Mouse (Mus musculus) c-Kit-negative CD71-positive TER-119-positive erythroid progenitor cells, embryonic 14.5 days (primary cell): ENCODE results near the gene Mt2.
"Not testable (repeated sequence)": the region's sequence is repeated elsewhere in the genome, so short reads cannot be mapped to it uniquely, and the experiment has no call there.

ENCODE experiments used
- DNase-seq: peaks from one replicate; pipeline ENCODE4 v3.0.0-alpha.2; 2013; ENCODE audit warnings: low read depth, low spot score

Gene Mt2

DNA sequence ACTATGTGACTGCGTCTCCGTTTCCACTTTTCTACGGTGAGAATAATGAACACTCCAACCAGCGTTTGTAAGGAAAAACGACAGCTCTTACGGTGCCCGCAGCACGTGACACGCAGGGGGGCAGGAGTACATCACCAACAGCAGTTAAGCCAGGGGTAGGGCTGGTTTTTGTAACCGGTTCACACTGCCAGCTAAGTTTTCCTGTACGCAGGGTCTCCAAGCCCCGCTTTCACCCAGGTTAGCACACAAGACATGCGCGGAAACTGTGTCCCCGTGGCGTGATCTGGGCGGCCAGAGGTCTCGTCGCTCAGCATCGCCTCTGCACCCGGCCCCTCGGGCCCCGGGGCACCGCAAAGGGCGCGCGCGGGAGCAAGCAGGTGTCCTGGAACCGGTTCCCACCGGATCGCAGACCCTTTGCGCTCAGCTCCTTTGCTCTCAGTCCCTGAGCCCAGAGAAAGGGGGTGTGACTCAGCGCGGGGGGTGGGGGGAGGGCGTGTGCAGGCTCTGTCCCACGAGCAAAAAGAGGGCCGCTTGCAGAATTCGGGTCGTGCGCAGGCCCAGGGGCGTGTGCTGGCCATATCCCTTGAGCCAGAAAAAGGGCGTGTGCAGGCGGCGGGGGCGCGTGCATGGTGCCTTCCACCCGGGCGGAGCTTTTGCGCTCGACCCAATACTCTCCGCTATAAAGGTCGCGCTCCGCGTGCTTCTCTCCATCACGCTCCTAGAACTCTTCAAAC lies at the start of gene Mt2:
Mt2 (plus strand) TSS at position 590 of the 734 bp plus-strand sequence.
- peak; percentile 92 for DNase-seq

GRCm38 (mm10) chr8:94122711-94123468 lies 49.6 kb upstream of the Mt2 start:
- DNase-seq: no peak

GRCm38 (mm10) chr8:94127711-94128110 lies 44.8 kb upstream of the Mt2 start:
- no peak for DNase-seq

GRCm38 (mm10) chr8:94129133-94129789 lies 43.2 kb upstream of the Mt2 start:
- no peak for DNase-seq

DNA sequence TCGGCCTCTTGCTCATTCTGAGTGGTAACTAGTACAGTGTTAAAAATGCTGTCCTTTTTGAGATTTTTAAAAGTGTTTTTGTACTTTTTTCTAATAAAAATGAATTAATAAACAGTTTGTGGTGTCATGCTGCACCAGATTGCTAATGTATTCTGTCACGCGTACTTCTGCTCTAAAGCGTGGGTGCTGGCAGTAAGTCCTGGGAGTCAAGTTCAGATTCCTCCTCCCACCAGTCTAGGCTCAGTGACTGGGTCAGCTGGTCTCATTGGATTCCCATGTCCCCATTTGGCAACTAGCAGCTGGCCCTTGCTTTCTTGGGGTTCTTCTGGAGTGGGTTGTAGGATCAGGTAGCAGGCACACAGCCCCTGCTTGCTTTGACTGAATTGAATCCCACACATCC lies 42.3 kb upstream of the Mt2 start:
- no peak for DNase-seq

- DNase-seq: no peak
These were observed 40.4 kb upstream of the Mt2 start for GRCm38 (mm10) chr8:94132096-94132495.

GRCm38 (mm10) chr8:94134601-94135000 lies 37.9 kb upstream of the Mt2 start:
- not testable (repeated sequence) for DNase-seq

- DNase-seq: no peak
These were observed 36.9 kb upstream of the Mt2 start for GRCm38 (mm10) chr8:94135556-94135955.

- no peak for DNase-seq
These were observed 36.3 kb upstream of the Mt2 start for GRCm38 (mm10) chr8:94136192-94136591.

DNA sequence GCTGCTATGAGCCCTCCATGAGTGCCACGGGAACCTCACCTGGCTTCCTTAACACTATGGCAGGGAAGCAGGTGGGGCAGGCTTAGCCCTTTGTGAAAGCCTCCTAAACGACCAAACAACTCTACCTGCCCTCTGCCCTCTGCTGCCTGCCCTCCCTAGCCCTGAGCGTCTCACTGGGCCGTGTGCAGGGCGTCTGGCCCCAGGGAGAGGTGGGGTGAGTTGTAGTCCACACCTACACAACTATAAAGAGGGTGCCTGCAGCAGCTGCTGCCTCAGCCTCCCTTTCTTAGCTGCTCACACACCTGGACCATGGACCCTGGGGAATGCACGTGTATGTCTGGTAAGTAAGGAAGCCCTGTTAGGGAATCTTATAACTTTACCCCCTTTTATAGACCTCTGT lies 35.5 kb upstream of the Mt2 start, which contains the start of gene Mt4:
Mt4 (plus strand) TSS at position 265 of the 400 bp plus-strand sequence.
- DNase-seq: no peak

DNA sequence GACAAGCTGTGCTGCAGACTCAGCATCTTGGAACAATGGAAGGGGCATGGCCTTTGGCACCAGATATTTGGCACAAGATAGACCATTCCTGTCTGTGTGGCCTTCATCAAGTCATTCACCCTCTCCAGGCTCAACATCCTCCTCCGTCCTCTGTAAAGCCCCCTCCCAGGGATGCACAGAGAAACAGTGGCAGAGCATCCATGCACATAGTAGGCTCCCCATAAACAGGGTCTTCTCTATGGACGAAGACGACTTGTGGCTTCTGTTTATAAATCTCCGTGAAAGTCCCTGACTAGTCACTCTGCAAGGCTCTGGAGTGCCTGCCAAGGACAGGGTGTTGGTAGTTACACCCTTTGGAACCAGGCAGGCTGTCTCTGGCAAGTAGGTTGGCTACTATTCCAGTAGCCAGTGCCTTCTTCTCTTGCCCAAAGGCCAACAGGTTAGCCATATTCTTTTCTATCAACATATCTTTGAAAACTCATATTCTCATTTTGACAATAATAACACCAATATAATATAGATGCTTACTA lies 32.1 kb upstream of the Mt2 start:
- DNase-seq: no peak

DNA sequence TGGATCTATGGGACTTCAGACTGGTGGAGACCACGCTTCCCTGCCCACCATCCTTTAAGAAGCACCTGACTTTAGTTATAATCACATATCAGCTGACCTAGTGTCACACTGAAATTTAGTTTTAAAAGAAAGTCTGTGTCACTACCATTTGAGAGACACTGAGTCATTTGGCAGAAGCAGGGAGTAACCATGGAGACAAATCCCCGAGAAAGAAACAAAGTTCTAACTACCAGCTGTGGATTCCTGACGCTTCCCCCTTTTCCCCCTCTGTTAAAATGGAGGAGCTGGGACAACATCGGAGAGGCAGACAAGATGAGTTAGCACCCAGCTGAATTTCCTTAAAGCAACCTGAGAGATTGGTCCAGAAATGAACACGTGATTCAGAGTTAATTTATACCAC lies 24.2 kb upstream of the Mt2 start:
- no peak for DNase-seq

- DNase-seq: peak; percentile 84
These were observed 21.5 kb upstream of the Mt2 start for GRCm38 (mm10) chr8:94150925-94151324.

- no peak for DNase-seq
These were observed 19.8 kb upstream of the Mt2 start, which contains the start of gene Mt3 for GRCm38 (mm10) chr8:94152513-94153300. Mt3 (plus strand) TSS chr8:94152607.

DNA sequence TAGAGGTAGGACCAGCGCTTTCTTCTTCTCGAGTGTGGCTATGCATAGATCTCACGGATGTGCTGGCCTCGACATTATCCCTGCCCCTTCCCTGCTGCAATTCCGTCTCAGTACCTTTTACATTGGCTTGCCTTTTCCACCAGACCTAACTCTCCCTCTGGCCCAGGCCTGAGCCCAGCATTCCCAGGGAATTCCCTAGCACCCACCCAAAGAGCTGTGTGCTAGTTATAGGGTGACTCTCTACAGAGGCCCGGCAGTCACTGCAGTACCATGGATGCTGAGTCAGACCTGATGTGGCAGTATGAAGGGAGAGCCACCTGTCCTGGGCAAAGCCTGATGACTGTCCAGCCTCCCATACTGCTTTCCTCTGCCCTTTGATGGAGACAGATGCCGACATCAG lies 19.0 kb upstream of the Mt2 start:
- no peak for DNase-seq

DNA sequence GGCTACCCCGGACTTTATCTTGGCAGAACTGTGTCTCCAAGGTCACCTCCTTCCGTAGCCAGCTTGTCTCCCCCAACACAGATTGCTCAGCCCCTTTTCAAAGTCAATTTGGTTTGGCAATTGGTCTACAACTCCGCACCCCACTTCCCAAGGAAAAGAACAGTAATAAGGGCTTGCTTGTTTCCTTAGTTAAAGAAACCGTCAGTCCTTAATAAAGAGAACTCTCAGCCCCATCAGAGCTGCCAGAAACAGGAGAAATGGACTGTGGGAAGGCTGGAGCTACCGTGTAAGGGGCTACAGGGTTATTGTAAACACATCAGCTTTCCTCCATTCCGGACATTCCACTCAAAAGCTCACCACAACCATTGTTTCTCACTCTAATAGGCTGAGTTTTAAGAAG lies 17.9 kb upstream of the Mt2 start:
- DNase-seq: no peak

DNA sequence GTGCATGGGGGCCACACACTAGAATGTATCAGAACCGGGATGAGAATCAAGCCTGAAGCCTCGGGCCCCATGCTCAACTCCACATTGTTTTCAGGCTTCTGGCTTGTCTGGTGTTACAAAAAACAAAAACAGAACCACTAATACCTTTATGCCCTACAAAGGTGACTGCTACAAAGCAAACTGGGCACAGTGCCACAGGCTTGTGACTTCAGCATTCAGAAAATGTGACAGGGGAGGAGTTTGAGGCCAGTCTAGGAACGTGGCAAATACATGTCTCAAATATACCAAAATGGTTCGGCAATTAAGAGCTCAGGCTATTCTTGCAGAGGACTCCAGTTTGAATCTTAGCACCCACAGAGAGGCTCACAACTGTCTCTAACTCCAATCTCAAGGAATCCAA lies 16.4 kb upstream of the Mt2 start:
- DNase-seq: no peak

DNA sequence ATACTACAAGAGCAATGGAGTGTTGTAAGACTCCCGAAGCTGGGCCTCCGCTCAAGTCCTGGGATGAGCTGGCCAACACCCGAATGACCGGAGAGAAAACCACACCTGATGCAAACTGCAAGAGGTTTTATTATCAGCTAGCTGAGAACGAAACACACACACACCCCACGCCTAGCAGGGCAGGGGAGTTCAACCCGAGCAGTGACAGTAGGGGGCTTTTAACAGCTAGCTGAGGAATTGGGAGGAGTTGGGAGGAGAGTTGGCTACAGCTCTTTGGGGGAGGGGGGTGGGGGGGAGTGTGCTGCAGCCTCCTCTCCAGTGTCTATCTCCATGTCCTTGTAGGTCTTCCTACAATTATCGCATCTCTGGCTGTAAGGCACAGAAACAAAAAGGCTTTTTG lies 6.7 kb upstream of the Mt2 start:
- not testable (repeated sequence) for DNase-seq

DNA sequence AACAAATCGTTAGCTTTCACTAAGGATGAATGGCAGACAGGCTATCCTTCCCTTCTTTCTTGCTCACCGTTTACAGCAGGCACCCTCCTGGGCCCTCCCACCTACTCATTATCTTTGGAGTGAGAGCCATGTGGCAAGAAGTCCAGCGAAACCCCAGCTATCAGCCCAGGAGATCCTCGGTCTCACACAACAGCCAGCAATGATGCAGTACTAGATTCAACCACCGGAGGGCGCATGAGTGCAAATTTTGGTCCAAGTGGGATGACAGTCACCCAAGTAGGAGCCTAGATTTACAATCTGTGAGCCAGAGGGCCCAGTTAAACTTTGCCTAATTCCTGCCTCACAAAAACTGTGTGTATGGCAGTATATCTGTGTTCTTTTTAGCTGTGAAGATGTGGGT lies 5.2 kb upstream of the Mt2 start:
- DNase-seq: peak; percentile 90

DNA sequence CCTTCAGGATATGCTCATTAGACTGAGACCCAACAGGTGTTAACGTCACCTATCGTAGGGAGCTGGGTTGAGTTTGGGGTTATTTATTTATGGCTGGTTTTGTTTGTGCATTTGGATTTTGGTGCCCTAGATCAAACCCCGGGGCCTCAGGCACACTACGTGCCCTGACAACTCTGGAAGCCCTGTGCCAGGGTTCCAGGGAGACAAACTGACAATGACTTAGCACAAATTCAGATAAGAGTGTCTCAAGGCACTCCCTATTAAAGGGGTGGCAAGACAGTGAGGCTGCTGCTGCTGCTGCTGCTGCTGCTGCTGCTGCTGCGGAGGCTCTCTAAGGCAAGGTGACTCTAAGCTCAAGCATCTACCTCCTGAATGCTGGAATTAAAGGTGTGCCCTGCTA lies 2.9 kb upstream of the Mt2 start:
- DNase-seq: peak; percentile 69

DNA sequence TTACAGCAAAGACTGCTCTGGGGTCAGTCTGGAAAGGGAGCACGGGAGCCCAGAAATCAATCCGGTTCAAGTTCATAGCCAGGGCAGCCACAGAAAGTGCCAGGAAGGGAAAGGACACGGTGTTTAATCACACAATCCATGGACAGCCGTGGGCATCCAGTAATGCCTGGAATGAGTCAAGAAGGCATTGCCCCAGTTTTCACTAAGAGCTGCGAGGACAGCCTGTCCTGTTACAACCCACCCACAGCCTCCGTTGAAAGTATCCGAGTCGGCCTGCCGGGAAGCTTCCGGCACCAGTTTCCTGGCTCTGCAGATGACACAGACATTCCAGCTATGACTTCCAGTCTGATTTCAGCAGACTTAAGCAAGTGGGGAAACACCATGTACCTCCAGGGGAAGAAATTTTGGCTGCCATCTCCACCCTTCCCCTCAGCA lies 1.1 kb upstream of the Mt2 start:
- no peak for DNase-seq
